Comparison of ENCODE assay signal across 23 mouse cellular contexts in genomic region chr11:54292163-54292562, GRCm38 (mm10). TPM values are rescaled to one million over a fixed set of nuclear protein-coding genes. Genes with fewer than 3 reads are reported as not detected.
"Had no signal": no experiment of that assay in that cellular context is flagged by ENCODE, and none has a peak within 500 bp of the region (broad histone marks: within the 10 kb centered on the region; RNA-seq: fewer than 3 reads in every experiment).

No protein-coding gene starts in this region.

- H3K9me3 ChIP-seq: neural tube, embryonic 15.5 days; stomach, embryonic 15.5 days had no signal

- H3K27ac ChIP-seq: neural tube, embryonic 15.5 days; stomach, embryonic 15.5 days; stomach, postnatal 0 days had no signal

- H3K4me1 ChIP-seq: neural tube, embryonic 15.5 days; stomach, embryonic 15.5 days had no signal

- H3K4me3 ChIP-seq: neural tube, embryonic 15.5 days; stomach, embryonic 15.5 days had no signal

- H3K9ac ChIP-seq: neural tube, embryonic 15.5 days; stomach, embryonic 15.5 days had no signal

- H3K36me3 ChIP-seq: neural tube, embryonic 15.5 days; stomach, embryonic 15.5 days had no signal

- H3K27me3 ChIP-seq: neural tube, embryonic 15.5 days; stomach, embryonic 15.5 days had no signal

- H3K4me2 ChIP-seq: neural tube, embryonic 15.5 days; stomach, embryonic 15.5 days had no signal

- DNase-seq: retina, postnatal 1 day; right cerebral cortex, adult 18-20 months; right cerebral cortex, postnatal 14 days; right cerebral cortex, postnatal 25 days; right cerebral cortex, postnatal 4 days; spleen, adult 18-20 months; thymus, adult 18-20 months; thymus, adult 2 months; thymus, postnatal 14 days; thymus, postnatal 25 days; thymus, postnatal 36 days; thymus, postnatal 4 days had no signal

RNA-seq across cellular contexts. Expression of gene Il3, which starts 25.1 kb away (rescaled TPM):
- total RNA-seq: neutrophil, adult 5-6 weeks had no signal
- polyA plus RNA-seq: neural tube, embryonic 14.5 days; neural tube, embryonic 15.5 days; small intestine, adult 2 months; spleen, adult 2 months; stomach, embryonic 14.5 days; stomach, embryonic 15.5 days; stomach, embryonic 16.5 days; stomach, postnatal 0 days; testis, adult 2 months; thymus, adult 2 months; urinary bladder, adult 2 months had no signal

RNA-seq across cellular contexts. Expression of gene Csf2, which starts 42.7 kb away (rescaled TPM):
- total RNA-seq: neutrophil, adult 5-6 weeks had no signal
- polyA plus RNA-seq: neural tube, embryonic 14.5 days; neural tube, embryonic 15.5 days; spleen, adult 2 months; stomach, embryonic 14.5 days; stomach, embryonic 16.5 days; stomach, postnatal 0 days; testis, adult 2 months; urinary bladder, adult 2 months had no signal
